Mouse (Mus musculus): ENCODE measurements around the gene 2210011C24Rik.
"Not testable (repeated sequence)": the region's sequence is repeated elsewhere in the genome, so short reads cannot be mapped to it uniquely, and the experiment has no call there.

2210011C24Rik gene

GRCm38 (mm10) chr8:84015833-84016232 is 3.9 kb upstream of the 2210011C24Rik start:
- no peak for DNase-seq

DNA sequence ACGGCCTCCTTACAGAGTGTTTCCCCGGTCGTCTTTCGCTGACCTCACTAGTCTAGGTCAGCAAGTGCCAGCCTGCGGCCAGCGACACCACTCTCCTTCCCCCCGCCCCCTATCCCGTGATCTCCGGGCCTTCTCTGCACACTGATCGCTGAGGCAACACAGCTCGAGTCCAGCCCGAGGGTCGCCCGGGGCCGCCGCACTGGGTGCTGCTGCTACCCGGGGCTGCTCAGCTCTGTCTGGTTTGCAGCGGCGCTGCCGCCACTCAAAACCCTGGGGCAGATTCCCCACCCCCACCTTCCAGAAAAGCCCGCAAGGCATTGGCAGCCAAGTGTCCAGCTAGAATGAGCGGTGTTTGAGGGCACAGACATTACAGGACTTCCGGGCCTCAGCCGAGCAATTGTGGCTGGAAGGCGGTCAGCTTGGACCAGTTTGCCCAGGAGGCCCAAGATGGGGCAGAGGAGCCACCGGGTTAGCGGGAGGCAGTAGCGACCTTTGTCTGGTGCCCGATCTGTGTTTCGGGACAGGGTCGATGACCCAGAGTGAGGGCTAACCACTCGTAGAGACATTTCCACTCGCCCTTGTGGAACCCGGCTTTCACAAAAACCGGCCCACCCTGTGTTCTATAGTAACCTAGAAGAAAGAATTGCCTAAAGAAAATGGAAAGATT is 661 bp upstream of the 2210011C24Rik start:
- no peak for DNase-seq

DNA sequence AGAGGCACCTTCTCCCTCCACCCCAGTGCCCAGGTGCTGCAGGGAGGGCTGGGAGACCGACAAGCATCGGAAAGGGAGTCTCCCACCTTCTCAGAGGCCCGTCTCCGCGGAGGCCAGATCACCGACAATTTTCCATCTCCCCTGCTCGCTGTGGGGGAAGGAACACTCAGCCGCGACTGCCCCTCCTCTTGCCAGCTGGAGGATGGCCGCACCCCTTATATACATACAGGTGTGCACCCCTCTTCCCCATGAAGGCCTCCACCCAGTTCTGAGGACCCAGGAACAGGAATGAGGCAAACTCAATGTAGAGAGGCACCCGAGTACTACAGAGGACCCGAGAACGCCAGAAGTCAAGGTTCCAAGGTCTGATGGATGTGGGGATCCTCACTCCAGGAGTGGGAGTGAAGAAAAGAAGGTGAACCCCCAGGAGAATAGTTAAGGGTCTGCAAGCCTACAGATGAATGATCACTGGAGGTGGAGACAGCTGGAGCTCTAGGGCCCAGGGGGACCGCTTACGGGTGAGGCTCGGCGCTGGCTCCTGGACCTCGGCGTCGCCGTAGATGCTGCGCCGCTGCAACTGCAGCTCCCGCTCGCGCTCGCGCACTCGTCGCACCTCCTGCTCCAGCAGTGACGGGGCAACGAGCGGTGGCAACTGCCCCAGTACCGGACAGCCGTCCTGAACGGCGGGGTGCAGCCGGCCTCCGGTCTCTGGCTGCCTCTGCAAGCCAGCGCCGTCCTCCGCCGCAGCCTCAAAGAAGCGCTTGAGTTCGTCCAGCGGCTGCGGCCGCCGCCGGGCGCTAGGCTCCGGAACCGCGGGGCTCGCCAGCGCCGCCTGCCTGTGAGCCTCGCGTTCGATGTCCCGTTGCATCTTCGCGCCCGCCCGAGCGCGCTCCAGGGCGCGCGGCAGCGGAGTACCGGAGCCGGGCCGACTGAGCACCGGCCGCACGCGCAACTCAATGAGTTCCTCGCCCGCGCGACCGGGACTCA is 1.1 kb downstream of the 2210011C24Rik start:
- DNase-seq, result peak; percentile 67 to 77

- peak; percentile 74 to 79 for DNase-seq
These were observed 2.1 kb downstream of the 2210011C24Rik start for GRCm38 (mm10) chr8:84009876-84010275.

GRCm38 (mm10) chr8:84008362-84008761 is 3.6 kb downstream of the 2210011C24Rik start:
- DNase-seq, result no peak

GRCm38 (mm10) chr8:84005502-84005901 is 6.5 kb downstream of the 2210011C24Rik start:
- DNase-seq, result not testable (repeated sequence)

DNA sequence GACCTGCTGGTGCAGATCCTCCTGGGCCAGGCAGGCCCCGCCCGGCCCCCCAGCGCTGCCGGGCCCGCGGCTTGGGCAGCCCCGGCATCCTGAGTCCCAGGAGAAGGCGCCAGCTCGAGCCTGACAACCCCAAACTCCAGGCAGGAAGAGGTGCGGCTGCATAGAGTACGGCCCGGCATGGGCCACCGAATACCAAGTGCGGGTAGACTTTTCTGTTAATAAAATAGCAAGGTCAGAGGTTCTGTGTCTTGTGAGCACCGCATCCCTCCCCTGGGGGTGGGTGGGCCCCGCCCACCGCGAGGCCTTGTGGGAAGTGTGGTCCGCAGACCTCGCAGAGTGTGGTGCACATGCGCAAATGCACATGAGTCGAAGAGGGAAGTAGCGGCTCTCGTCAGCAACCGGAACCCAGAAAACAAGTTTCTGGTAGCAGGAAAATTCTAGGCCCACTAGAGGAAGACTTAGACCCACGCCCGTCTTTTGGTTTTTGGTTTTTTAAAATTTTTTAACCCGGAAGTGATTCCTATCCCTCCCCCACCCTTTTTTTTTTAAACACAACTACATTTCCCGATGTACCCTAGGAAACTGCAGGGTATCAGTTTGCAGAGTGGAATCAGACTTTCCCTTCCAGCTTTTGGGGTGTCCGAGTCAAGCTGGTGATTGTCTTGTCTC is 7.3 kb downstream of the 2210011C24Rik start:
- DNase-seq, result peak; percentile 93 to 96

GRCm38 (mm10) chr8:84003612-84004246 is 8.2 kb downstream of the 2210011C24Rik start:
- DNase-seq, result no peak

GRCm38 (mm10) chr8:84002957-84003611 is 8.9 kb downstream of the 2210011C24Rik start:
- DNase-seq, result no peak

- peak in 1 of 2 experiments; percentile 32 for DNase-seq
These were observed 10.5 kb downstream of the 2210011C24Rik start, which contains the start of gene 1700067K01Rik for GRCm38 (mm10) chr8:84001281-84002000. Gene 1700067K01Rik, plus strand, starts transcription at chr8:84001502.

DNA sequence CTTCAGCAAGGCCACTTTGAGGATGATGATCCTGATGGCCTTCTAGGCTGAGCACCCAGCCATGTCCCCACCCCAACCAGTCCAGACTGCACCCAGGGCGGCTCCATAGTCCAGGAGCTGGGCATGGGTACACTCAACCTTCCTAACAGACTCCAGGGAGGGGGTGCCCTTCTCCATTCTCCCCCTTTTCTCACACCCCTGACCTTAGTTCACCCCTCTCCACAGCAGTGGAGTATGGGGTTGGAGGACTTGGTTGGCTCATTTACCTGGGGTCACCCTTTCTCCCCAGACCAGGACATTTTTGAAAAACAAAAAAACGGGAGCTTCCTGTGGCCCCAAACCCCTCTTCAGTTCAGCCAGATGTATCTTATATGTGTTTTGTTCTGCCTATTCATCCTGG is 12.1 kb downstream of the 2210011C24Rik start:
- DNase-seq, result no peak

DNA sequence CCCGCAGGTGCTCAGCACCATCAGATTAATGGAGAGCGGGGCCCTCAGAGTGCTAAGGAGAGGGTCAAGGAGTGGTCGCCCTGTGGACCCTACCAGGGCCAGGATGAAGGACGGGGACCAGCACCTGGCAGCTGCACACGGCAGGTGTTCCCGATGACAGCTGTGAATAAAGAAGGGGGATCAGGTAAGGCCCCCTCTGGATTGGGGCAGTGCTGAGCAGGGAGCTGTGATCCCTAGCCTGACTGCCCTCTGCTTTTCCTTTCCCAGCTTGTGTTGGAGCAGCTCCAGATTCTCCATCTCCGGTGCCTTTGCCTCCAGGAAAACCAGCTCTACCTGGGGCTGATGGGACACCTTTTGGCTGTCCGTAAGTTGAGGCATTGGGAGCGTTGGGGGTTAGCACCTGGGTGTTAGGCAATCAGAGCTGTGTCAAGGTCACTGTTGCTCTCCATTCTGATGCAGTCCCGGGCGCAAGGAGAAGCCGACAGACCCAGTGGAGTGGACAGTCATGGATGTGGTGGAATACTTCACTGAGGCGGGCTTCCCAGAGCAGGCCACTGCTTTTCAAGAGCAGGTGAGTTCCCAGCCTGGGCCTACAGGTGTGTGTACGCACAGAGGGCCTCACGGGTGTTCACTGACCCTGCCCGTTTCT is 12.8 kb downstream of the 2210011C24Rik start:
- no peak for DNase-seq

DNA sequence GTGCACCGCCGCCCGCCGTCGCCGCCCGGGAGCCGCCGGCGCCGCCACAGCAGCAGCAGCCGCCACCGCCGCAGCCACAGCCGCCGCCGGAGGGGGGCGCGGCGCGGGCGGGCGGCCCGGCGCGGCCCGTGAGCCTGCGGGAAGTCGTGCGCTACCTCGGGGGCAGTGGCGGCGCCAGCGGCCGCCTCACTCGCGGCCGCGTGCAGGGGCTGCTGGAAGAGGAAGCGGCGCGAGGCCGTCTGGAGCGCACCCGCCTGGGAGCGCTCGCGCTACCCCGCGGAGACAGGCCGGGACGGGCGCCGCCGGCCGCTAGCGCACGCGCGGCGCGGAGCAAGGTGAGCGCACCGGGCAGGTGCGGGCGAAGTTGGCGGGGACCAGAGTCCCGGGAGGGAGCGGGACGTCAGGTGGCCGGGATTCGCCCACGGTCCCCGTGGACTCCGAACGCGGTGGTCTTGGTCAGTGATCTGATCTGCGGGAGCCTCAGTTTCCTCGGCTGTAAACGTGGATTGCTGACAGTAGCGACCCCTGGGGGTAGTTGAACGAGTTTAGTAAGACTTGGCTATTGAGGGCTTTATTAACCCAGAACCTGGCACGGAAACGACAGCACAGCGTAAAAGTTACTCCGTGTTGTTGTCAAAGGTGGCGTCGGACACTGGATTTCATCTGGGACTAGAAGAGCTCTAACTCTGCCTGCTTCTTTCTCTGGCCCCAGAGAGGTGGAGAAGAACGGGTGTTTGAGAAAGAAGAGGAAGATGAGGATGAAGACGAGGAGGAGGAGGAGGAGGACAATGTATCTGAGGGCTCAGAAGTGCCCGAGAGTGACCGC is 13.5 kb downstream of the 2210011C24Rik start:
- DNase-seq, result peak; percentile 72 to 73

GRCm38 (mm10) chr8:83997511-83998141 is 14.3 kb downstream of the 2210011C24Rik start, which contains the start of gene Samd1:
Gene Samd1, plus strand, starts transcription at chr8:83997672.
- peak; percentile 50 to 69 for DNase-seq

- DNase-seq, result peak; percentile 73 to 83
These were observed 15.1 kb downstream of the 2210011C24Rik start for GRCm38 (mm10) chr8:83996567-83997505.

GRCm38 (mm10) chr8:83995973-83996372 is 16.0 kb downstream of the 2210011C24Rik start:
- no peak for DNase-seq

GRCm38 (mm10) chr8:83994030-83994429 is 17.9 kb downstream of the 2210011C24Rik start:
- no peak for DNase-seq

DNA sequence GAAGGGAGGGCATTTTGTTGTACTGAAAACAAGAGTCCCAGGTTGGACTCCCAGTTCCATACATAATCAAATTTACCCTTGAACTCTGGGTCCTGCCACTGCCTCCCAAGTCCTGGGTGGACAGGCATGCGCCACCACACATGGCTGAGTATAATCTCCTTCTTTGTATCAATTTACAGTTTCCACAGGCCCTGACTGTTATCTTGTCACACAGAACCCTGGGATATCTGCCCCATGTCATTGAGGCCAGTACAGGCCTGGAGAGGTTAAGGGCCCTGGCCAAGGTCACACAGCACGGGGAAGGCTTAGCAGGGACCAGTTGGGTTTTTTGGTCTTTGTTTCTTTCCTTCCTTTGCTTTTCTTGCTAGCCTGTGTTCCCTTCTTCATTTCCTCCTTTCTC is 19.5 kb downstream of the 2210011C24Rik start:
- DNase-seq, result no peak

Measured in thymus, postnatal 36 days (tissue).